Mouse (Mus musculus) frontal cortex, adult 2 months (tissue): Measurements from ENCODE around the gene Gm20662. TPM values are rescaled to one million over a fixed set of nuclear protein-coding genes. Genes with fewer than 3 reads are reported as not detected.

Source experiments
- DNase-seq, 2 experiments: peaks; one replicate each; pipeline ENCODE4 v3.0.0; 2022; ENCODE audit warnings: low spot score in 1 of 2; ENCODE audit errors: extremely low spot score in 1 of 2
- polyA plus RNA-seq: library from polyadenylated mRNA; depleted of rRNA; stranded (reverse); fragments of >200 nt; gene quantifications from 2 replicates; pipeline ENCODE4 v1.2.3, GENCODE M21; 2012; rRNA removed

Gene Gm20662
- polyA plus RNA-seq = 7.1 and 7.7 TPM in 2 replicates

GRCm38 (mm10) chr9:107996049-107996448 lies at the start of gene Gm20662:
Gene Gm20662 (plus strand): TSS chr9:107996349.
- DNase-seq = no peak

- peak in 1 of 2 experiments; percentile 56 for DNase-seq
Observed at GRCm38 (mm10) chr9:107947241-107948194, 48.6 kb upstream of the Gm20662 start.

- no peak for DNase-seq
Observed at GRCm38 (mm10) chr9:107949184-107949921, 46.8 kb upstream of the Gm20662 start.

GRCm38 (mm10) chr9:107949922-107950235 lies 46.3 kb upstream of the Gm20662 start, which contains the start of gene Traip:
Gene Traip (plus strand): TSS chr9:107950136.
- no peak for DNase-seq

- peak; percentile 81 to 95 for DNase-seq
Observed at GRCm38 (mm10) chr9:107950460-107951355, 45.4 kb upstream of the Gm20662 start.

- DNase-seq = no peak
Observed at GRCm38 (mm10) chr9:107955613-107956289, 40.4 kb upstream of the Gm20662 start.

- no peak for DNase-seq
Observed at GRCm38 (mm10) chr9:107957141-107957540, 39.0 kb upstream of the Gm20662 start.

GRCm38 (mm10) chr9:107959896-107960295 lies 36.3 kb upstream of the Gm20662 start:
- no peak for DNase-seq

- DNase-seq = no peak
Observed at GRCm38 (mm10) chr9:107960928-107961327, 35.2 kb upstream of the Gm20662 start.

- peak; percentile 86 to 93 for DNase-seq
Observed at GRCm38 (mm10) chr9:107961351-107961762, 34.8 kb upstream of the Gm20662 start.

- peak; percentile 72 to 83 for DNase-seq
Observed at GRCm38 (mm10) chr9:107961881-107962280, 34.3 kb upstream of the Gm20662 start.

- DNase-seq = no peak
Observed at GRCm38 (mm10) chr9:107962916-107963315, 33.2 kb upstream of the Gm20662 start.

- peak in 1 of 2 experiments; percentile 83 for DNase-seq
Observed at GRCm38 (mm10) chr9:107963700-107964099, 32.4 kb upstream of the Gm20662 start.

GRCm38 (mm10) chr9:107964681-107965080 lies 31.5 kb upstream of the Gm20662 start:
- no peak for DNase-seq

- no peak for DNase-seq
Observed at GRCm38 (mm10) chr9:107966676-107967075, 29.5 kb upstream of the Gm20662 start.

GRCm38 (mm10) chr9:107967437-107967836 lies 28.7 kb upstream of the Gm20662 start:
- DNase-seq = no peak

- no peak for DNase-seq
Observed at GRCm38 (mm10) chr9:107968531-107968930, 27.6 kb upstream of the Gm20662 start.

GRCm38 (mm10) chr9:107970311-107970710 lies 25.8 kb upstream of the Gm20662 start:
- no peak for DNase-seq

- no peak for DNase-seq
Observed at GRCm38 (mm10) chr9:107971690-107972541, 24.2 kb upstream of the Gm20662 start.
